Mouse (Mus musculus) kidney, adult 2 months (tissue): ENCODE measurements around the gene Clint1. TPM values are rescaled to one million over a fixed set of nuclear protein-coding genes. Genes with fewer than 3 reads are reported as not detected.

ENCODE experiments used
- DNase-seq: peaks from one replicate; pipeline ENCODE4 v3.0.0; 2021
- H3K27ac ChIP-seq: fragments of 200-500 bp; 2 replicates; pipeline ENCODE4 v1.5.1; 2012; ENCODE audit warnings: low read depth, low read length, control low read depth, inconsistent platforms; ENCODE audit not compliant: insufficient read depth
- H3K27me3 ChIP-seq: fragments of 200-500 bp; replicated peaks from 2 replicates; pipeline ENCODE4 v1.6.1; 2012; ENCODE audit warnings: mild to moderate bottlenecking, moderate library complexity, low read length, inconsistent platforms; ENCODE audit not compliant: control insufficient read depth, insufficient read depth
- H3K36me3 ChIP-seq: fragments of 200-500 bp; 2 replicates; pipeline ENCODE4 v1.6.1; 2012; ENCODE audit warnings: mild to moderate bottlenecking, moderate library complexity, low read length, inconsistent platforms; ENCODE audit not compliant: control insufficient read depth, insufficient read depth
- H3K4me1 ChIP-seq: fragments of 200-500 bp; 2 replicates; pipeline ENCODE4 v1.6.1; 2011; ENCODE audit warnings: low read length; ENCODE audit not compliant: control insufficient read depth, insufficient read depth
- H3K4me3 ChIP-seq: fragments of 200-500 bp; 2 replicates; pipeline ENCODE4 v1.5.1; 2011; ENCODE audit warnings: mild to moderate bottlenecking, low read depth, low read length, control low read depth; ENCODE audit not compliant: insufficient read depth
- CTCF ChIP-seq: fragments of 200-500 bp; conservative IDR thresholded peaks from 2 replicates; pipeline ENCODE4 v1.5.1; 2011; ENCODE audit warnings: low read depth, mild to moderate bottlenecking, control low read depth, low read length, moderate library complexity, mixed read lengths; ENCODE audit not compliant: insufficient read depth, insufficient read length
- POLR2A ChIP-seq: fragments of 200-500 bp; IDR thresholded peaks from one replicate; pipeline ENCODE4 v1.6.1; 2011; ENCODE audit warnings: low read depth, low read length, control low read depth
- WGBS: fragments of 180-500 bp; shearing (Covaris S2); methylation state at CpG from one replicate; pipeline ENCODE4 v1.1.7; 2018; 5-methylcytosine and 5-hydroxymethylcytosine counted together
- polyA plus RNA-seq: library from polyadenylated mRNA; depleted of rRNA; stranded (reverse); fragments of >200 nt; gene quantifications from 2 replicates; pipeline ENCODE4 v1.2.3, GENCODE M21; 2012

Clint1 gene
- polyA plus RNA-seq, 1 experiment: 63.0 TPM

GRCm38 (mm10) chr11:45890423-45890822 is 38.6 kb downstream of the Clint1 start:
- DNase-seq: no peak
- H3K36me3 ChIP-seq: peaks cover 10% of the 10 kb centered on the region
- no peaks in the 10 kb centered on the region for H3K27me3 ChIP-seq
- no peak overlapping the region for H3K27ac ChIP-seq
- 88% methylated on average over 20 of the region's 20 CpGs for WGBS
- TF ChIP-seq POLR2A: no peak
- no peak for TF ChIP-seq CTCF
- no peak overlapping the region for H3K4me3 ChIP-seq
- H3K4me1 ChIP-seq: no peaks in the 10 kb centered on the region

- no peak overlapping the region for H3K27ac ChIP-seq
- H3K36me3 ChIP-seq: peaks cover 12% of the 10 kb centered on the region
- no peak overlapping the region for H3K4me3 ChIP-seq
- H3K27me3 ChIP-seq: no peaks in the 10 kb centered on the region
- no peaks in the 10 kb centered on the region for H3K4me1 ChIP-seq
- DNase-seq: no peak
- TF ChIP-seq POLR2A (no peak), CTCF (no peak)
- 77% methylated on average over 5 of the region's 5 CpGs for WGBS
Observed at GRCm38 (mm10) chr11:45892861-45893360, 41.1 kb downstream of the Clint1 start.

GRCm38 (mm10) chr11:45897392-45897791 is 45.5 kb downstream of the Clint1 start:
- H3K4me1 ChIP-seq: peaks cover 13% of the 10 kb centered on the region
- no peak overlapping the region for H3K4me3 ChIP-seq
- 82% methylated on average over 2 of the region's 2 CpGs for WGBS
- TF ChIP-seq POLR2A (no peak), CTCF (no peak)
- no peak for DNase-seq
- H3K36me3 ChIP-seq: peaks cover 7% of the 10 kb centered on the region
- H3K27me3 ChIP-seq: no peaks in the 10 kb centered on the region
- no peak overlapping the region for H3K27ac ChIP-seq

DNA sequence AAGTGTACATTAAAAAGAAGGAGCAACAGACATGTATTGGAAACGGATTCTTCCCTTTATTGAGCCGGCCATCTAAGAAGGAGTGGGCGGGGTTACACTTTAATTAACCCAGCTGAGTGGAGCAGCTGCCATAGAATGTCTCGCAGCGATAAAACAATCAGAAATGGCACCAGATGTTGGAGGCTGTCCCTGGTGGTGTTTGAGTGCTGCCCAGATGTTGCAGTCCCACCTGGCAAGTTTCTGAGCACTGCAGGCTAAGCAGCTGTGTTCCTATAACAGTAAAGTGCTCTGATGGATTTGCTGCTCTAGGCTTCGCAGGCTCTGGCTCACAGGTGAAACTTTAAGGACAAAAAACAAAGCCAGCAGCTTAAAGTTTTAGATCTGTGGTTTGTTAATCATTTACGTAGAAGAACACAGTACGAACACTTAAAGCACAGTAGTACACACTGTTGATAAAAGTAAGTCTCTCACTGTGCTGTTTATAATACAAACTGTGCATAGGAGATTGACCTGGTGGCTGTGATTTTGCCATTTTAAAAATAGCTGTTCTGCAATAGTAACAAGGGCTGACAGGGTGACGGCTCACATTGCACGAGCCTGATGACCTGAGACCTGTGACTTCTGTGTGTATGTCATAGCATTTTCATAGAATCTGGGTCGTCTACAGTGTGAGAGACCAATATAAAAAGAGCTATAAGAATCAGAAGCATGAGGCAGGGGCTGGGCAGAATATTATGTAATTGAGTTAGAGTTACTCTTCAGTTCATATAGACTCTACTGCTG is 48.6 kb downstream of the Clint1 start:
- H3K4me1 ChIP-seq: peaks cover 13% of the 10 kb centered on the region
- peaks cover 8% of the 10 kb centered on the region for H3K36me3 ChIP-seq
- 33% methylated on average over 11 of the region's 11 CpGs for WGBS
- no peak for DNase-seq
- no peaks in the 10 kb centered on the region for H3K27me3 ChIP-seq
- H3K4me3 ChIP-seq: no peak overlapping the region
- H3K27ac ChIP-seq: no peak overlapping the region
- TF ChIP-seq CTCF (no peak), POLR2A (no peak)

DNA sequence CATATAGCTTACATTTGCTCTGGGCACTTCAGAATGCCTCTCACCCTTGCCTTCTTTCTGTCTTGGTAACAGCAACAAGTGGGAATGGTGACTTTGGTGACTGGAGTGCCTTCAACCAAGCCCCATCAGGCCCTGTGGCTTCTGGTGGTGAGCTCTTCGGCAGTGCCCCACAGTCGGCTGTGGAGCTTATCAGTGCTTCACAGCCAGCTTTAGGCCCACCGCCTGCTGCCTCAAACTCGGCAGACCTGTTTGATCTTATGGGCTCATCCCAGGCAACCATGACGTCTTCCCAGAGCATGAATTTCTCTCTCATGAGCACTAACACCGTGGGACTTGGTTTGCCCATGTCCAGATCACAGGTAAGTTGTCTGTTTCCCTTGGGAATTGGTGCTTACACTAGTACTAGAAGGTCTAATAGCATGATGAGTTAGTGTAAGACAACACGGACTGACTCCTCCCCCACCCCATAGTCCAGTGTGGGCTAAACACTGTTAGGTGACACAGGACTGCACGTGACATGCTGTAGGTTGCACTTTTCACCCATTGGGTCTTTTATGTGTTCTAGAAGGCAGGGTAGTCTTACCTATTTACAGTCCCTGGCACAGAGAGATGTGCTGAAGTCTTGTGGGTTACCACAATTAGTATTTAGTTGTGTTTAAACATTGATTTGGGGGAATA is 54.4 kb downstream of the Clint1 start:
- Histone ChIP-seq H3K27ac (no peak overlapping the region), H3K36me3 (peaks cover 8% of the 10 kb centered on the region), H3K4me3 (no peak overlapping the region), H3K27me3 (no peaks in the 10 kb centered on the region), H3K4me1 (no peaks in the 10 kb centered on the region)
- TF ChIP-seq POLR2A (no peak), CTCF (no peak)
- WGBS: 89% methylated on average over 8 of the region's 8 CpGs
- no peak for DNase-seq

- H3K27me3 ChIP-seq: no peaks in the 10 kb centered on the region
- no peak overlapping the region for H3K27ac ChIP-seq
- H3K36me3 ChIP-seq: peaks cover 7% of the 10 kb centered on the region
- no peaks in the 10 kb centered on the region for H3K4me1 ChIP-seq
- no peak overlapping the region for H3K4me3 ChIP-seq
- TF ChIP-seq CTCF (no peak), POLR2A (no peak)
- WGBS: 34% methylated on average over 5 of the region's 5 CpGs
- DNase-seq: no peak
Observed at GRCm38 (mm10) chr11:45907301-45907700, 55.5 kb downstream of the Clint1 start.

GRCm38 (mm10) chr11:45908070-45908469 is 56.2 kb downstream of the Clint1 start:
- 93% methylated on average over 7 of the region's 7 CpGs for WGBS
- TF ChIP-seq CTCF (no peak), POLR2A (no peak)
- Histone ChIP-seq H3K4me1 (no peaks in the 10 kb centered on the region), H3K36me3 (peaks cover 5% of the 10 kb centered on the region; the same call in 1 of the 2 replicates), H3K27ac (no peak overlapping the region), H3K27me3 (no peaks in the 10 kb centered on the region), H3K4me3 (no peak overlapping the region)
- DNase-seq: no peak

DNA sequence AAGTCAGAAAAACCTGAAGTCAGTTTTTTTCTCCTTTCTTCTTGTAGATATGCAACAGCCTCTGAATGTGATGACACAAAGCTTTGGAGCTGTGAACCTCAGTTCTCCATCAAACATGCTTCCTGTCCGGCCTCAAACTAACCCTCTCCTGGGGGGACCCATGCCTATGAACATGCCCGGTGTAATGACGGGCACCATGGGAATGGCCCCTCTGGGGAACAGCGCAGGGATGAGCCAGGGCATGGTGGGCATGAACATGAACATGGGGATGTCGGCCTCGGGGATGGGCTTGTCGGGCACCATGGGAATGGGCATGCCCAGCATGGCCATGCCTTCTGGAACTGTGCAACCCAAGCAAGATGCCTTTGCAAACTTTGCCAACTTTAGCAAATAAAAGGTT is 57.0 kb downstream of the Clint1 start:
- no peak overlapping the region for H3K4me3 ChIP-seq
- H3K27ac ChIP-seq: no peak overlapping the region
- H3K27me3 ChIP-seq: no peaks in the 10 kb centered on the region
- H3K4me1 ChIP-seq: no peaks in the 10 kb centered on the region
- 95% methylated on average over 7 of the region's 7 CpGs for WGBS
- no peak for DNase-seq
- TF ChIP-seq CTCF: no peak
- TF ChIP-seq POLR2A: no peak
- H3K36me3 ChIP-seq: peaks cover 5% of the 10 kb centered on the region; the same call in 1 of the 2 replicates
